Mouse (Mus musculus) kidney, postnatal 25 days (tissue): ENCODE results near the gene Banp.
A peak's percentile ranks its signal among the peaks of the same experiment; 100 is the strongest.

Experiments used
- DNase-seq, 2 experiments: peaks; one replicate each; pipeline ENCODE4 v3.0.0; 2021; ENCODE audit warnings: mixed read lengths in 2 of 2

Gene Banp

DNA sequence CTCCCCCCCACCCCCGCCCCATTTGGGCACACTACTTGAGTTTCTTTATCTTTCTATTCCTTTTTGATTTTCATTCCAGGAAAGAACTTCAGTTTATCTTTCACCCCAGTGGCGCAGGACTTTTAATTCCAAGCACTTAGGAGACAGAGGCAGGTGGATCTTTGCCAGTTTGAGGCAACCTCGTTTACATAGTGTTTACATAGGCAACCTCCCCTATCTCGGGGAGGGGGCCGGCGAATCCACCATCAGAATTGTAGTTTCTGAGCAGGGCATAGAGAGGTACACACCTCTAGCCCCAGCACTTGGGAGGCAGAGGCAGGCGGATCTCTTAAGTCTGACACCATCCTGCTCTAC, 2.1 kb downstream of the Banp start:
- no peak for DNase-seq

DNA sequence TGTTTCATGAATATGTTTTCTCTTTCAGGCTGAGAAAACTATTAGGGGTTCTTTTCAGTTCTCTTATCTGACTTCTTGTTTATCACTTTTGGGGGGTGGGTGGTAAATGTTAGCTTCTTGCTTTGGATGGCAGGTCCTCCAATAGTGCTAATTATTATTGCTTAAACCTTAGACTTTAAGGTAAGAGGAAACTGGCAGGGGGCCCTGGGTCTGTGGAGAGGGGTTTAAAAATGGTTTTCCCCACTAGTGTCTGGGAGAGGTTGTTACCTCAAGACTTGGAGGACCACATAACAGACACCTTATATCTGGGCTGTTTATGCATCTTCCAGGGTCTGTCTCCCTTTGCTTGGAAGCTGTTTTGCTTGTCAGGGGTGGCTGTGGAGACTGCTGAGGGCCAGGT, 2.6 kb downstream of the Banp start:
- no peak for DNase-seq

GRCm38 (mm10) chr8:121952800-121953199, 3.2 kb downstream of the Banp start:
- peak; percentile 56 to 69 for DNase-seq

DNA sequence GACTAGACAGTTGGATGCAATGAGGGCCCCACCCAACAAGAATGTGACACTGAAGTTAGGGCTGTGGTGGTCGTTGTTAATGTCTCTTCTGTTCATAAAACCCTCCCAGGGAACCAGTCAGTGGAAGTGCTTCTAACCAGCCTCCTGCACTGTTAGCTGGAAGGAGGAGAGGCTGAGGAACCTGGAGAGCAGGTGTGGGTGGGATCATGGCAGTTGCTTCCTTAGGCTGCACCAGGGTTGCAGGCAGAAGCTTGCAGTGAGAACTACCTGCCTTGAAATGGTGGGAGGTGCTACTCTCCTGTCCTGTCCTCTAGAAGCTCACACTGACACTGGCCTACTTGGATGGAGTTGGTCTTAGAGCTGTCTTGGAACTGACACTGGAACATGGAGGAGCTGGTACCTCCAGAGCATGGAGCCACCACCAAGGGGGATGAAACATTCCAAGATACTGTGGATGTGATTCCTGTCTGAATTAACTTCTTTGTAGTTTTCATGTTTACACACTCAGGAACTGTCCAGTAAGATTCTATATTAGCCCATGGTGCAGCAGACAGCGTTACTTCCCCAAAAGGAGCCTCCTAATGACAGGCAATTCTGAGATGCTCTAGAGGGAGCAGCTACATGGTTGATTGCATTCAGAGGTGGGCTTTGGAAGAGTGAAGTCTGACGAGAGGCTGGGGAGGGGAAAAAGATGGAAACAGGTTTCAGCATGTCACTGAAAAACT, 4.4 kb downstream of the Banp start:
- DNase-seq: no peak

DNA sequence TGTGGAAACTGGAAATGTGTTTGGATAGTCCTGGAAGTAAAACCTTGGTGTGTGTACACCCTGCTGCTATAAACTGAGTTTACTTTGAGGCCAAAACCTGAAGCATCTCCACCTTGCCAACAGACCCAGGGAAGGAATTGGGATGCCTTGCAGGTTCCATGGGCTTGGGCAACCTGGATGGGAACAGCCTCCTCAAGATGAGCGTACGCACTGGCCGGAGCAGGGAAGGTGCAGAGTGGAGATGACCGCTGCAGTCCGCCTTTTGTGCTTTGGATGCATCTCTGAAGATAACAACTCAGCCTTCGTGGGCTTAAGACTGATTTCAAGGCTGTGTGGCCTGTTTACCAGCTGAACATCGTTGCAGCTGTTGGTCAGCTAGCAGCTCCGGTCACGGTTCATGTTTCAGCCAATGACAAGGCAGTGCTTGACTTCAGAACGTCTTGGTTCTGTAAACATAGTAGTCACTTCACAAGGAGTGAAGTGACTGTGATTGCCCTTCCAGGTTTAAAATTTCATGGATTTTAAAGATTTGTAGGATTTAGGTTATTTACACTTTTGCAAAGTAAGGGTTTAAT, 5.5 kb downstream of the Banp start:
- DNase-seq: no peak

- no peak for DNase-seq
These were observed 6.4 kb downstream of the Banp start for GRCm38 (mm10) chr8:121955825-121956500.

GRCm38 (mm10) chr8:121958395-121958794, 8.8 kb downstream of the Banp start:
- DNase-seq: no peak

GRCm38 (mm10) chr8:121962892-121963291, 13.3 kb downstream of the Banp start:
- no peak for DNase-seq

- no peak for DNase-seq
These were observed 15.4 kb downstream of the Banp start for GRCm38 (mm10) chr8:121964716-121965512.

DNA sequence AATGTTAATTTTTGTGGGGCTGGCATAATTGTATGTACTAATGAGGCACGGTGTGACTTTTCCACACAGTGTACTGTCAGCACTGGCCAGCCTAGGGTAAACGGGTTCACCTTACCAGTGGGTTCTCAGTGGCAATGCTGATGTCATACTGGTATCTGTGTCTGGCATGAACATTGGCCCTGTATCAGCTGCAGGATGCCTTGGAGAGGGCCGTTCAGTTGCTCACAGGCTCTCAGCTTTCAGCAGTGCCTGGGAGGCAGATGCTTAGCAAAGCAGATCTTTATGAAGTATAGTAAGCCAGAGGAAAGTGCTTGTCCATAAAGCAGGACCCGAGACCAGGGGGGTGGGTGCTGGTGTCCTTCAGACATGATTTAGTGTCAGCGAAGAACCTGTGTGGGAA, 16.6 kb downstream of the Banp start:
- DNase-seq: no peak

DNA sequence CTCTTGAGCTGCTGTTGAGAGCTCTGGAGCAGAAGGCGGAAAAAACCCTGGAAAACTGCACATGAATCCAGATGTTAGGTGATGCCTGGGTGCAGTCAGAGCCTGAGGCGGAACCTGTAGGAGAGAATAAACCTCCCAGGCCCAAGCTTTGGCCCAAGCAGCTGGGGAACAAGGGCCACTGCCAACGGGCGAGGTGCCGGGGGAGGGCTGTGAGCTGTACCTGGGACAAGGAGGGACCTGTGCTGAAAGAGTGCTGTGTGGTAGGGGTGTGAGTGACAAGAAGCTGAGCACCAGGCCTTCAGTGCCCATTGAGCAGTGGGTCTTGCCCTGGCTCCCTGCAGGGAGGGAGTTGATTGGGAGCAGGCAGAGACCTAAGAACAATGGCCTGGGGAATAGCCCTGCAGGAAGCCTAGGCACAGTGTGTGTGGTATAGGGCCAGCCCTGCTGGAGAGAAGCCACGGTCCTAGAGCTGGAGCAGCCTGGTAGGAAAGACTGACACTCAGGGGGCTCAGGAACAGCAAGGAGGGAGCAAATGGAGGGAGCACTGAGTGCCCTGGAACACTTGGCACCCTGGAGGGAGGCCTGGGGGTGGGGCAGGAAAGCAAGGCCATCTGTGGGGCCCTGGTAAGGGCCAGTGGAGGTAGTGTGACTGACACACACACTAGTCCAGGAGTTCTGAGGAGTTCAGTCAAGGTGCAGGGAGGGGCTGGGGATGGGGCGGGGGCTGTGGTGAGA, 17.3 kb downstream of the Banp start:
- no peak for DNase-seq

DNA sequence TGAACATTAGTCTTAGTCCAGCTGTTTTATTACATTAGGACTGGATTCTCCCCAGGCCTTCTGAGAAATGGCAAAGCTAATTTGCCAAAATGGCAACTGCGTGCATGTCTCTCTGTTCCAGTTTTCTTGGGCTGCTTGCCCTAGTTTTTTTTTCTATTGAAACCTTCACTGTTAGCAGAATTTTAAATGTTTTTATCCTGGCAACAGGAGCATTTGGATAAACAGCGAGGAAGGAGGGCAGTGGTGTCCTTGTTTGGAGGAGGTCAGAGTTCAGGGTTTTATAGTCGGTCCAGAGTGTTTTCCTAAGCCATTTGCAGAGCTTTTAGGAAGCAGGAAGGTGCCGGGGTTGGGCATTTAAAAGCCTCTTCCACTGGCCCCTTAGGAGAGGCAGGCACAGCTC, 18.4 kb downstream of the Banp start:
- peak in 1 of 2 experiments; percentile 28 for DNase-seq

GRCm38 (mm10) chr8:121968542-121968941, 19.0 kb downstream of the Banp start:
- DNase-seq: no peak

DNA sequence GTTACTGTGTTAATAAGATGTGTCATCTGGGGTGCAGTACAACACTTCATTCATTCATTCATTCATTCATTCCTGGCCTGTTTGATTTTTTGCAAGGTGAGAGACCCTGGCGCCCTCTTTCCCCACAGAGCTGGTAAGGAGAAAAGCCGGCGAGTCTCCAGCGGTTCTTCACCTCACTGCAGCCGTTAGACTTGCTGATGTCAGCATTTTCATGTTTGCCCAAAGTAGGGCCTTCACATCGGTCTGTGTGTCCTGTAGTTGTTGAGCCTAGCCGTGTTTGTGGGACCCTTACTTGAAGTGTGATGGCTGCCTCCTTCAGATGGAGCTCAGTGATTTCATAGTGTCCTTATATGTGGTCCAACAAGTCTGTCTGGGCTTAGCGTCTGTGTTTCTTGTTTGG, 20.7 kb downstream of the Banp start:
- no peak for DNase-seq

- no peak for DNase-seq
These were observed 22.0 kb downstream of the Banp start for GRCm38 (mm10) chr8:121971488-121972058.

- DNase-seq: no peak
These were observed 24.4 kb downstream of the Banp start for GRCm38 (mm10) chr8:121973906-121974305.

- peak; percentile 54 to 77 for DNase-seq
These were observed 28.5 kb downstream of the Banp start for GRCm38 (mm10) chr8:121977819-121978590.

DNA sequence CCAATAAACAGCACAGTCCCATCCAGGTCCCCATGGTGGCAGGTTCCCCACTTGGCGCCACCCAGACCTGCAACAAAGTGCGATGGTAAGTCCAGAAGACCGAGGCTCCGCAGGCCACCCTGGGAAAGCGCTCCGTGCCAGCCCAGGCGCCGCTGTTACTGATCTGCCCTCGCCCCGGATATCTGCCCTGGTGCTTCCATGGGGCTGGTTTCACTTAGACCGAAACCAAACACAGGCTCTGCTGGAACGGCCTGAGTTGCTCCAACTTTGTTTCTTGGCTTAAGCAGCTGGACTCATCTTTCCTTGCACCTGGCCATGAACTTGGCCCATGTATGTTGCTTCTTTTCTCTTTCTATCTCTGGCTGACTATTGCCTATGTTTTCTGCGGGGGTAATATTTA, 29.1 kb downstream of the Banp start:
- DNase-seq: no peak

- peak; percentile 44 to 53 for DNase-seq
These were observed 31.4 kb downstream of the Banp start for GRCm38 (mm10) chr8:121980792-121981519.

DNA sequence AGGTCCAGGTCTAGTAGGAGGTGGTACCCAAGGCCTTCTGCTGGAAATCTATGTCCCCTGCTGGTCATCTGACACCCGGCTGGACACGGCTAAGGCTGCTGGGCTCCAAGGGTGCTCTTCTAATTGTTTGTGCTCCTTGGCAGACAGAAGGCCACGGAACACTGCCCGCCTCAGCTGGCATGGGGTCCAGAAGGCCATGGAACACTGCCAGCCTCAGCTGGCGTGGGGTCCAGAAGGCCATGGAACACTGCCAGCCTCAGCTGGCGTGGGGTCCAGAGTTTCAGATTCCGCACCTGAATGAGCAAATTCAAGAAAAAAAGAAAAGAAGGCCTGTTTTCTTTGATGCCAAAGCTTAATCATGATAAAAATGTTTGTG, 32.0 kb downstream of the Banp start:
- peak; percentile 81 to 91 for DNase-seq

DNA sequence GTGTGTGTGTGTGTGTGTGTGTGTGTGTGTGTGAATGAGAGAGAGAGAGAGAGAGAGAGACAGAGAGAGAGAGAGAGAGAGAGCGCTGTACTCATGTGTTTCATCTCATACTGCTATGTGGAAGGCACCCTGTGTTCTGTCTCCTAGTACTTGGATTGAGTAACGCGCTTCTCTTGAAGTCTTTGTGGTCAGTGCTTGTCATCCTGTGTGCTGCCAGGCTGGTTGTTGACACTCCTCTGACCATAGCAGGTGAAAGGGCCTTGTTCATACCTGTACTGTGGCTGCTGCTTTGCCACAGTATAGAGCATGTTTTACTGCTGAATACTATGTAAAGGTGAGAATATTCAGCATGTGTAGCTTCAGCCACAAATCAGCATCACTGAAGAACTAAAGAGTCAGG, 36.1 kb downstream of the Banp start:
- no peak for DNase-seq
